Mouse (Mus musculus) brain, embryonic 14.5 days (tissue): ENCODE data around the gene Ppp2r1b. TPM values are rescaled to one million over a fixed set of nuclear protein-coding genes. Genes with fewer than 3 reads are reported as not detected.
"Not testable (repeated sequence)": the region's sequence is repeated elsewhere in the genome, so short reads cannot be mapped to it uniquely, and the experiment has no call there.

Experiments used
- DNase-seq: peaks from one replicate; pipeline ENCODE4 v3.0.0-alpha.2; 2011; ENCODE audit warnings: low read depth
- CTCF ChIP-seq: fragments of 200-500 bp; IDR thresholded peaks from 2 replicates; pipeline ENCODE4 v1.5.1; 2012; ENCODE audit warnings: inconsistent platforms, mild to moderate bottlenecking, moderate library complexity, borderline replicate concordance; ENCODE audit not compliant: insufficient read depth, insufficient read length; ENCODE audit errors: extremely low read depth
- POLR2A ChIP-seq: fragments of 200-500 bp; IDR thresholded peaks from 2 replicates; pipeline ENCODE4 v1.6.1; 2012; ENCODE audit warnings: mild to moderate bottlenecking, inconsistent platforms, borderline replicate concordance; ENCODE audit not compliant: poor library complexity, insufficient read depth, insufficient read length, severe bottlenecking; ENCODE audit errors: extremely low read depth
- polyA plus RNA-seq: library from polyadenylated mRNA; depleted of rRNA; stranded (reverse); fragments of >200 nt; gene quantifications from 2 replicates; pipeline ENCODE4 v1.2.3, GENCODE M21; 2012

The Ppp2r1b gene
- polyA plus RNA-seq, 1 experiment: 32.2 TPM

DNA sequence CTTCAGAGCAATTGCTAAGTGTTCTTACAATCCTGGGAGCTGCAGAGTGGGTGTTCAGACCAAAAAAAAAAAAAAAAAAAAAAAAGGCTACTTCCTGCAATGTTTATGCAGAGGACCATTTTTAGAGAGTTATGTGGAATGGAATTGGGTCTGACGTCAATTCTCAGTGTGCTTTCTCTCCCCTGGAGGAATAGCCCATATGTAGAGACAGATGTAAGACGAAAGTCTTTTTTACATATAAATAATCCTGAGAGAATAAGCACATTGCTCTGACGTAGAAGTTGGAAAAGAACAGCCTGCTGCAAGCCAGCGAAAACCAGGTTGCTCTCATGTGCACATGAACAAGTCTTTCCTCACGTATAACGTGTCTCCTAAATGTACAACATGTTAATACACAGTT, 25.4 kb upstream of the Ppp2r1b start:
- TF ChIP-seq POLR2A: no peak
- TF ChIP-seq CTCF: no peak
- DNase-seq: peak; percentile 2

GRCm38 (mm10) chr9:50821651-50822050, 23.4 kb upstream of the Ppp2r1b start:
- DNase-seq: no peak
- TF ChIP-seq CTCF (no peak), POLR2A (no peak)

- TF ChIP-seq CTCF (no peak), POLR2A (no peak)
- no peak for DNase-seq
Observed at GRCm38 (mm10) chr9:50822216-50822615, 22.9 kb upstream of the Ppp2r1b start.

- no peak for DNase-seq
Observed at GRCm38 (mm10) chr9:50823779-50824453, 21.2 kb upstream of the Ppp2r1b start.

DNA sequence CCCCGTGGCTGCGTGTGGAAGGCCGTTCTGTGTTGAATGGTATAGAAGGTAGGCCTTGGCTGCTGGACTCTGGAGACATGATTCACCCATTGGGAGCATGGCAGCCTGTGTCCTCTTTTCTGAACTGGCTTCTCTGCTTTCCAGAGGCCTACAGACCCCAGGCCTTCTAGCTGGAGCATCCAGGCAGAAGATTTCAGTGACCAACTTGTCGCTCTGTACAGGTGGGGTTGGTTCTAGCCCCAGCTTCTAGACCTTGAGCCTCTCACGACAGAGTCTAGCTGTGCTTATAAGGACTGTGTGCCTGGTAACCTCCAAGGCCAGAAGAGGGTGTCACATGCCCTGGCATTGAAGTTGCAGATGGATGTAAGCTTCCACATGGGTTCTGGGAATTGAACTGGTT, 13.6 kb upstream of the Ppp2r1b start:
- TF ChIP-seq POLR2A (no peak), CTCF (no peak)

More at GRCm38 (mm10) chr9:50823779-50824453, 21.2 kb upstream of the Ppp2r1b start:
- TF ChIP-seq POLR2A (no peak), CTCF (no peak)

GRCm38 (mm10) chr9:50832162-50832561, 12.9 kb upstream of the Ppp2r1b start:
- no peak for DNase-seq
- TF ChIP-seq CTCF: no peak
- no peak for TF ChIP-seq POLR2A

More for the DNA sequence above, 13.6 kb upstream of the Ppp2r1b start:
- DNase-seq: no peak

DNA sequence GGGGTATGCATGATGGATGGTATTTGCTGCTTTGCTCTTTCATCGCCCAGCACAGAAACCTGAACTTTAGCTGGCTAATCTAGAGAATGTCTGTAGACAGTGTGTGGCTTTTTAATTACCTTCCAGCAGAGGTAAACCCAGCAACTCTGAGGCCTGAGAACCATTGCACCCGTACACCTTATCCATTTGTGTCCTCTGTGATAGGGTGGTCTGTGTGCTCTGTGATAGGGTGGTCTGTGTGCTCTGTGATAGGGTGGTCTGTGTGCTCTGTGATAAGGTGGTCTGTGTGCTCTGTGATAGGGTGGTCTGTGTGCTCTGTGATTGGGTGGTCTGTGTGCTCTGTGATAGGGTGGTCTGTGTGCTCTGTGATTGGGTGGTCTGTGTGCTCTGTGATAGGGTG, 12.5 kb upstream of the Ppp2r1b start:
- DNase-seq: not testable (repeated sequence)

DNA sequence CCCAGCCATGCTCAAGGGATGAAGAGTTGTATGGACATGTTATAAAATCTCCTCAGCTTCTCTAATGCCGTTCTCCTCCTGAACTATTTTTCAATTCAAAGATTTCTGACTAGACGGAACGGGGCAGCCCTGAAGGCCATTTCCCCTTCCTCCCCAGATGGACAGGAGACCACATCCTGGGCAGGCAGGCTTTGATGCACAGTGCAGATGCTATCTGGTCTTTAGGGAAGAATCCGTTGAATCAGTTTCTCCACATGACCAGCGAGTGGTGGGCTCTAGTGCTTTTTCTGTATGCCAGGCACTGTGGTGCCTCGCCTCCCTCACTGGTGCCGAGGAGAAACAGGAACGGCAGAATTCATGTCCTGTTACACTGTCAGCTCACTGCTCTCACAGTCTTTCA, 11.3 kb upstream of the Ppp2r1b start:
- no peak for TF ChIP-seq CTCF
- no peak for TF ChIP-seq POLR2A
- no peak for DNase-seq

DNA sequence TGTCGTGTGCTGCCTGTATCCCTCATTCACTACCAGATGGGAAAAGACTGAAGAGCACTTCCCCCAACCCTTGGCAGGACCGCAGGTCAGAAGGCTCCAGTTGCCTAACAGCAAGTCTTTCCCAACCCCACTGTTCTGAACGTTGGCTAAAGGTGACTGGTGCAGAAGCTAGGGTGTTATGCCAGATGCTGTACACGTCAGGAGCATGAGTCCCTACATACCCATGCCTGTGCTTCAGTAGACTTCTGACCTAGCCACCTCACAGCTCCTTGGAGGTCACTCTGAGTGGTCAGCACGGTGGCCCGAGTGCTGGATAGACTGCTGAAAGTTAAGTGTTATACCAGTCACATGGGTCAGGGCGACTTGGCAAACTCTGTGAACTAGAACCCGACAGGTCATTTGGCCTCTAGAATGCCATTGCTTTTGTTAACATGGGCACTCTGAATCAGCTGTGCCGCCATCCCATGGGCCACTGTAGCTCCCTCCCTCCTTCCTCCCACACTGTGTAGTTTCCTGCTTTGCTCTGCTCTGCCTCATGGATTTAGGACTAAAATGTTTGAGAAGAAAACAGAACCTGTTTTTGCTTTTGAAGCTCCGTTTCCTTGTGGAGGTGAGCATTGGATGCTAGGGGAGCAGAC, 9.9 kb upstream of the Ppp2r1b start:
- no peak for DNase-seq
- TF ChIP-seq POLR2A (no peak), CTCF (no peak)

GRCm38 (mm10) chr9:50836097-50836496, 9.0 kb upstream of the Ppp2r1b start:
- DNase-seq: no peak
- TF ChIP-seq CTCF: no peak
- no peak for TF ChIP-seq POLR2A

DNA sequence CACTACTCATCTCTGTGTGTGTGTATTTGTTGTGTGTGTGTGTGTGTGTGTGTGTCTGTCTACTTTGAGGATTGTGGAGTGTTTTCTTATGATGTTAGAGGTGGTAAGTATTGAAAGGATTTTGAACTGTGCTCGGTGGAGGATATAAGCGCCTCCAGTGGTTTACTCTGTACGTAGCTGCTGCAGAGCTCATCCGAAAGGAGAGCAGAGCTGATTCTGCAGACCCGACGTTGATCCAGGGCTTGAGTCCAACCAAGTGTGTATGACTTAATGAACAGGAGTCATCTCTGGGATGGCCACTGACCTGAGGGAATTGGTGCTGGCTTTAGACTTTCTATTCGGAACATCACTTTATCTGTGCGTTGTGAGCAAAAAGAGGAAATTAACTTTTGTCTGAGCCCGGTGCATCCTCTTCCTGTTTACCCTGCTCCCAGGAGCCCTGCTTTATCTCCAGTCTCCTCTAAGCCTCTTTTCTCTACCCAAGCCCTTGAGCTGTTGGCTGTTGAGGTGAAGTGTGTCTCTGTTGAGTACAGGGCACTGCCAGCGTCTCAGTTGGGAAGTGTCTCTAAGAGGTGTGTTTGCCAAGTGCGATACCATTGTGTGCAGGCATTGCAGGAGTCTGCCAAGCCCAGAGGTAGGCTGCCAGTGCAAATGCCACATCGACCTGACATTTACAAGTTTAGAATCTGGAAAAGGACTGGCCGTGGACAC, 3.9 kb upstream of the Ppp2r1b start:
- no peak for DNase-seq
- TF ChIP-seq POLR2A (no peak), CTCF (no peak)

- no peak for TF ChIP-seq POLR2A
- no peak for TF ChIP-seq CTCF
- DNase-seq: no peak
Observed at GRCm38 (mm10) chr9:50845547-50845946, 446 bp downstream of the Ppp2r1b start.
